Mouse (Mus musculus) CD4-positive naive resting alpha-beta T cell, adult 57 days (primary cell): Measurements from ENCODE around the gene Gm20929. TPM values are rescaled to one million over a fixed set of nuclear protein-coding genes. Genes with fewer than 3 reads are reported as not detected.

Source experiments
- total RNA-seq: library from RNA; stranded (reverse); gene quantifications from one replicate; pipeline ENCODE4 v1.2.4, GENCODE M21; 2023

The Gm20929 gene
- total RNA-seq, result not detected

DNA sequence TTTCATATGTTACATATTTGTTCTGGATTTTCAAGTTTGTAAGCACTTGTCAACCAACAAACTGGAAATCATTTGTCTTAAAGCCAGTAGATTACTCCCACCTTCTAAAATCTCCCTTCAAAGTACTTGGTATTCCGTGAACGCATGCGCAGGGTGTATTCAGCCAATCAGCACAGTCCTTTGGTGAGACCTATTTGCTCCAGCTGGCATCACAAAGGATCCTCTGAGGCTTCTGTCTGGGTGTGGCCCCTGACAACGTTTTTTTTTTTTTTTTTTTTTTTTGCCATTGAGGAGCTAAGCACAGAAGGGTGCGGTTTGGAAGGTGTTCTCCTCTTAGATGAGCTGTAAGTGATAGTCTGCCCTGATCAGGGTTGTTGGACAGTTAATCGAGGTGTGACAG is at the start of gene Gm20929:
Gene Gm20929 (plus strand): TSS at position 301 of the 400 bp plus-strand sequence.

